Mouse (Mus musculus): ENCODE measurements around the gene Fars2. TPM values are rescaled to one million over a fixed set of nuclear protein-coding genes. Genes with fewer than 3 reads are reported as not detected.

Fars2 gene
- polyA plus RNA-seq (2012; rRNA removed; ENCODE audit: low replicate concordance), result 43.5 and 46.9 TPM in 2 replicates

DNA sequence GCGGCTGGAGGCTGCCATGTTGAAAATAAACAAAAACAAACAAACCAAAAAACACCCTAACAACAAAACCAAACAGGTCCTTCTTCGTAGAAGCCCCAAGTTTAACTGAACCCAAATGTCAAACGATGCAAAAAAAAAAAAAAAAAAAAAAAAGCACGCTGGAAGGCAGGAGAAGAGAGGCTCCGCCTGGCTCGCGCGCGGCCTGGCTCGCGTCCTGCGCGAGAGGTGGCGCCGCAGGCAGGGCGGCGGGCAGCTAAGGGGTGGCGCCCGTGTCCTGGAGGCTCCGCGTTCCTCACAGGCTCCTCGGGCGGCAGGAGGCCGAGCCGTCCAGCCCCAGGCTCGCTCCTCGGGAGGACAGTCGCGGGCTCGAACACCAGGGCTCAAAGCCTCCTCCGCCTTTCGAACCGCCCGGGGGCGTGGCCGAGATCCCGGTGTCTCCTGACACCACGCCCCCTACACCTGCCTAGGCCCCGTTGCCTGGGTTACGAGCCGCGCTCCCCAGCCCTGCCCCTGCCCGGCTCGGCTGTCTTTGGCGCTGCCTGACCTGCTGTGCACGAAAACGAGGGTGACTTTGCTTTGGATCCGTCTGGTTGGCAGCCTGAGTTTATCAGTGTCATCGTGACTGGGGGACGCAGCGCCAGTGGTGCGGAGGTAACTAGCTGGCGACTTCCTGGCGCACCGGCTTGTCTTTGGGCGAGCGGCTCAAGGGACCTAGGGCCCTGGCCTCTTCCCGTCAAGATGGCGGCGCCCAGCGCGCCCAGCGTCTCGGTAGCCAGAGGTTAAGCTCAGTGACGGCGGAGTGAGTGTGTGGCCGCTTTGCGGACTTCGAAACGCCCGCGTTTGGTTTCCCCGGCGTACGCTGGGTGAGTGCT is at the start of gene Fars2, which contains the start of gene Lyrm4:
TSS of gene Fars2 (plus strand) at position 270 of the 872 bp plus-strand sequence.
TSS of gene Lyrm4 (minus strand) at position 384 of the 872 bp plus-strand sequence.

DNA sequence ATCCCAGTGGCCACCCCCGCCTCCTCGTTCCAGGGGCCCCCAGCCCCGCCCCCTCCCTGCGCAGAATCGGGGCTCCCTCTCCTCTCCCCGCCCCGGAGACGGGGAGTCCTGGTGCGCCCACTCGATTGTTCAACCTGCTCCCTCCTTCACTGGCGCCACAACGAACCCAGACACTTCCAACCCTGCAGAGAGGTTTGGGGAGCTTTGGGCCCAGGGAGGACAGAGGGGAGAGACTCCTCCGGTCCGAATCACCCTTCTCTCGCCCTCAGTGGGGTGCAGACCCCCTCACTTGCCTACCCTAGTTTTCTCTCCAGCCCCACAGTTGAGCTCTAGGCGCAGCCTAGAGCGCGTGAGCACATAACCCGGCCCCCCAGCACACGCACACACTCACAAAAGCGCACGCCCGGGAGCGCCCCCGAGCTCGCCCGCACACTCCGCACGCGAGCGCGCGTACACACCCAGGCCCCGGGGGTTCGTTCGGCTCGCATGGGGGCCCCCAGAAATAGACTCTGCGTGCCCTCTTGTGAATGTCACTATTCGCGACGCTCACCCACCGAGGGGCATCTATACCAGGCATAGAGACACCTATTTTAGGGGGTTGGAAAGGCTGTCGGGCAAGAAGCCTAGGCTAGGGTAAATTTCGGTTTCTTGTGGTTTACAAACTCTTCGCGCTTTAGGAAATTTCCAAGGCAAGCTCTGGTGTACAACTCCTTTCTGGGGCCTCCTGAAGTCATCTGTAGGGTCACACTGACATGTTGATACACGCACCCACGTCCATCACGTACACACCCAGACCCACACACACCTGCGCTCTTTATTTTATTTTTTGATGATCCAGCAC is 617.7 kb downstream of the Fars2 start, which contains the start of gene Nrn1:
TSS of gene Nrn1 (minus strand) at position 401 of the 841 bp plus-strand sequence.

Other genes with a start within 250 kb of the Fars2 start
- 1.1 and 2.0 TPM in 2 replicates for gene Rpp40, start 211.1 kb upstream of the Fars2 start, polyA plus RNA-seq (2012; rRNA removed; ENCODE audit: low replicate concordance)
- gene Ppp1r3g, start 158.6 kb upstream of the Fars2 start, polyA plus RNA-seq (2012; rRNA removed; ENCODE audit: low replicate concordance), result 0.06 and 0.13 TPM in 2 replicates
- gene Lyrm4, start 114 bp downstream of the Fars2 start, polyA plus RNA-seq (2012; rRNA removed; ENCODE audit: low replicate concordance), result 3.7 and 5.1 TPM in 2 replicates